Mouse (Mus musculus) erythroblast, embryonic 14.5 days (primary cell): ENCODE results near the gene Npnt. TPM values are rescaled to one million over a fixed set of nuclear protein-coding genes. Genes with fewer than 3 reads are reported as not detected.
A peak's percentile ranks its signal among the peaks of the same experiment; 100 is the strongest.

Source experiments
- H3K27me3 ChIP-seq: 2 replicates; pipeline ENCODE4 v1.6.1; 2012; ENCODE audit warnings: inconsistent platforms; ENCODE audit not compliant: control insufficient read depth
- H3K36me3 ChIP-seq: 2 replicates; pipeline ENCODE4 v1.6.1; 2012; ENCODE audit warnings: mild to moderate bottlenecking, inconsistent platforms; ENCODE audit not compliant: control insufficient read depth
- H3K4me1 ChIP-seq: 2 replicates; pipeline ENCODE4 v1.6.1; 2012; ENCODE audit warnings: inconsistent platforms; ENCODE audit not compliant: control insufficient read depth
- H3K4me3 ChIP-seq: replicated peaks from 2 replicates; pipeline ENCODE3; 2012; ENCODE audit warnings: moderate library complexity, mild to moderate bottlenecking, inconsistent platforms
- H3K9me3 ChIP-seq: 2 replicates; pipeline ENCODE4 v1.6.1; 2012; ENCODE audit warnings: low read length, inconsistent platforms, mixed read lengths; ENCODE audit not compliant: control insufficient read depth
- GATA1 ChIP-seq: IDR thresholded peaks from 2 replicates; pipeline ENCODE4 v1.6.1; 2012; ENCODE audit warnings: low read length, inconsistent platforms, mixed read lengths
- TAL1 ChIP-seq: IDR thresholded peaks from 3 replicates; pipeline ENCODE4 v1.6.1; 2012; ENCODE audit warnings: low read length, inconsistent platforms, mixed read lengths
- polyA plus RNA-seq: library from polyadenylated mRNA; stranded (reverse); fragments of >175 nt; gene quantifications from 2 replicates; pipeline ENCODE4 v1.2.3, GENCODE M21; 2012

The Npnt gene
- polyA plus RNA-seq, 1 experiment, result not detected

DNA sequence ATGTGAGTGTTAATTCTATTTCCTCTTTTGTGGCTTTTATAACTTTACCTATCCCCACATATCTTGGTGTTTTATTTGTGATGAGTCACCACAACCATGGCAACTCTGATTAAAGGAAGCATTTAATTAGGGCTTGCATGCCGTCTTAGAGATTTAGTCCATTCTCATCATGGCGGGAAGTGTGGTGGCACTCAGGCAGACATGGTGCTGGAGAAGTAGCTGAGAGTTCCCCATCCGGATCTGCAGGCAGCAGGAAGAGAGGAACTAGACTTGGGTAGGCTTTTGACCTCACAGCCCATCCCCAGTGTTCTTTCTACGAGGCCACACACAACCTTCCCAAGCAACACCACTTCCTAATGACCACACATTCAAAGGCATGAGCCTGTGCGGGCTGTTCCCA is 16.2 kb upstream of the Npnt start:
- H3K36me3 ChIP-seq, result no peaks in the 10 kb centered on the region
- H3K27me3 ChIP-seq, result no peaks in the 10 kb centered on the region
- H3K4me3 ChIP-seq, result no peak overlapping the region
- H3K4me1 ChIP-seq, result no peaks in the 10 kb centered on the region
- no peaks in the 10 kb centered on the region for H3K9me3 ChIP-seq
- no peak for TF ChIP-seq TAL1
- no peak for TF ChIP-seq GATA1

GRCm38 (mm10) chr3:132964715-132965507 is 14.8 kb upstream of the Npnt start:
- no peak overlapping the region for H3K4me3 ChIP-seq
- H3K36me3 ChIP-seq, result no peaks in the 10 kb centered on the region
- H3K9me3 ChIP-seq, result no peaks in the 10 kb centered on the region
- H3K27me3 ChIP-seq, result no peaks in the 10 kb centered on the region
- no peaks in the 10 kb centered on the region for H3K4me1 ChIP-seq
- no peak for TF ChIP-seq GATA1
- TF ChIP-seq TAL1, result no peak

GRCm38 (mm10) chr3:132962631-132963361 is 12.7 kb upstream of the Npnt start:
- Histone ChIP-seq H3K9me3 (no peaks in the 10 kb centered on the region), H3K4me1 (no peaks in the 10 kb centered on the region), H3K27me3 (no peaks in the 10 kb centered on the region), H3K4me3 (no peak overlapping the region), H3K36me3 (no peaks in the 10 kb centered on the region)
- TF ChIP-seq GATA1 (no peak), TAL1 (no peak)

GRCm38 (mm10) chr3:132950529-132950880 is 414 bp upstream of the Npnt start:
- H3K9me3 ChIP-seq, result peaks cover 4% of the 10 kb centered on the region; the same call in 1 of the 2 replicates
- H3K4me3 ChIP-seq, result peak overlapping the region; percentile 51
- H3K4me1 ChIP-seq, result peaks cover 4% of the 10 kb centered on the region
- H3K36me3 ChIP-seq, result no peaks in the 10 kb centered on the region
- no peak for TF ChIP-seq TAL1
- TF ChIP-seq GATA1, result no peak
- H3K27me3 ChIP-seq, result peaks cover 44% of the 10 kb centered on the region

DNA sequence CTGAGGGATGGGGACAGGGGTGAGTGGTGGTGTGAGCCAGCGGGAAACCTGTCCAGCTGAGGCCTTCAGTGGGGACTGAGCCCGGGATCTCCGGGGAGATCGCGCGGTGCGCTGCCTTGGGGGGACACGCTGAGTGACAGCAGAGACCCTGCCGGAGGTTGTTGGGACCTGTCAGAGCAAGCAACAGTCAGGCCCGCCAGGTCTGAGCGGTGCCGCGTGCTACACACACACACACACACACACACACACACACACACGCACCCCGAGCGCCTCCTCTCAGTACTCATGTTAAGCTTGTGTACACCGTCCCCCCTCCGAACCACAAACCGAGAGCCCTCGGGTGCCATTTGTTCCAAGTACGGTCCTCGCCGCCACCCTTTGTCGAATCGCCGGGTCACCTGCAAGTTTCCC is 706 bp downstream of the Npnt start:
- Histone ChIP-seq H3K4me3 (peak overlapping the region; percentile 51), H3K9me3 (peaks cover 4% of the 10 kb centered on the region; the same call in 1 of the 2 replicates), H3K36me3 (no peaks in the 10 kb centered on the region), H3K4me1 (peaks cover 4% of the 10 kb centered on the region), H3K27me3 (peaks cover 44% of the 10 kb centered on the region)
- TF ChIP-seq TAL1, result no peak
- no peak for TF ChIP-seq GATA1

- TF ChIP-seq TAL1 (no peak), GATA1 (no peak)
- peaks cover 44% of the 10 kb centered on the region for H3K27me3 ChIP-seq
- H3K4me1 ChIP-seq, result peaks cover 4% of the 10 kb centered on the region
- H3K4me3 ChIP-seq, result no peak overlapping the region
- H3K36me3 ChIP-seq, result no peaks in the 10 kb centered on the region
- H3K9me3 ChIP-seq, result peaks cover 4% of the 10 kb centered on the region; the same call in 1 of the 2 replicates
Observed at GRCm38 (mm10) chr3:132948298-132948795, 1.7 kb downstream of the Npnt start.

GRCm38 (mm10) chr3:132946086-132946485 is 4.0 kb downstream of the Npnt start:
- TF ChIP-seq TAL1 (no peak), GATA1 (no peak)
- Histone ChIP-seq H3K9me3 (peaks cover 4% of the 10 kb centered on the region; the same call in 1 of the 2 replicates), H3K4me3 (no peak overlapping the region), H3K27me3 (peaks cover 38% of the 10 kb centered on the region), H3K4me1 (peaks cover 4% of the 10 kb centered on the region), H3K36me3 (no peaks in the 10 kb centered on the region)

- H3K4me3 ChIP-seq, result no peak overlapping the region
- TF ChIP-seq GATA1 (no peak), TAL1 (no peak)
- peaks cover 33% of the 10 kb centered on the region for H3K27me3 ChIP-seq
- no peaks in the 10 kb centered on the region for H3K36me3 ChIP-seq
- peaks cover 4% of the 10 kb centered on the region for H3K4me1 ChIP-seq
- H3K9me3 ChIP-seq, result peaks cover 4% of the 10 kb centered on the region; the same call in 1 of the 2 replicates
Observed at GRCm38 (mm10) chr3:132945669-132946068, 4.4 kb downstream of the Npnt start.

- H3K4me1 ChIP-seq, result peaks cover 1% of the 10 kb centered on the region
- peaks cover 23% of the 10 kb centered on the region for H3K27me3 ChIP-seq
- peaks cover under 1% of the 10 kb centered on the region; the same call in 1 of the 2 replicates for H3K9me3 ChIP-seq
- H3K36me3 ChIP-seq, result no peaks in the 10 kb centered on the region
- TF ChIP-seq GATA1 (no peak), TAL1 (no peak)
- H3K4me3 ChIP-seq, result no peak overlapping the region
Observed at GRCm38 (mm10) chr3:132944609-132945008, 5.5 kb downstream of the Npnt start.
